Mouse (Mus musculus) gastrocnemius, adult 2 months (tissue): Measurements from ENCODE around the gene Swt1. TPM values are rescaled to one million over a fixed set of nuclear protein-coding genes. Genes with fewer than 3 reads are reported as not detected.
A peak's percentile ranks its signal among the peaks of the same experiment; 100 is the strongest.
"Not testable (repeated sequence)": the region's sequence is repeated elsewhere in the genome, so short reads cannot be mapped to it uniquely, and the experiment has no call there.

ENCODE experiments used
- DNase-seq: peaks from one replicate; pipeline ENCODE4 v3.0.0; 2022
- H3K27ac ChIP-seq: fragments of 200-600 bp; 2 replicates; pipeline ENCODE4 v1.8.1; 2022; ENCODE audit warnings: mild to moderate bottlenecking
- H3K4me3 ChIP-seq: fragments of 200-600 bp; 2 replicates; pipeline ENCODE4 v1.8.1; 2022; ENCODE audit warnings: mild to moderate bottlenecking, moderate library complexity
- CTCF ChIP-seq: fragments of 200-600 bp; IDR thresholded peaks from 2 replicates; pipeline ENCODE4 v1.8.1; 2022; ENCODE audit warnings: antibody characterized with exemption, mild to moderate bottlenecking, moderate library complexity
- intact Hi-C: fragments of 180-260 bp; cut with DNase I; formaldehyde crosslinking; loops from one replicate; pipeline ENCODE4 v1.15.1; 2025
- long read RNA-seq, 2 experiments: library from polyadenylated mRNA; stranded (forward); transcript quantifications; one replicate each; pipeline ENCODE4 v2.0.0; 2021
- total RNA-seq, 2 experiments: library from RNA; stranded (reverse); gene quantifications; 2 replicates each; pipeline ENCODE4 v1.2.3; 2021

Swt1 gene
- 10 to 100 TPM in 1 of 2 experiments, 1 to 10 TPM in 1; 7.1 to 12.0 TPM for total RNA-seq
- long read RNA-seq, experiment 1, transcript Swt1-201 (20 exons, 3,688 nt) = major isoform, 7 of 10 reads
- long read RNA-seq, experiment 1, partial matches to known transcripts = 1 of 10 reads
- long read RNA-seq, experiment 1, other reads (novel, unspliced or antisense) = 2 of 10 reads
- long read RNA-seq, experiment 2, transcript Swt1-201 (20 exons, 3,688 nt) = major isoform, 6 of 8 reads
- long read RNA-seq, experiment 2, partial matches to known transcripts = 1 of 8 reads
- long read RNA-seq, experiment 2, other reads (novel, unspliced or antisense) = 1 of 8 reads

GRCm38 (mm10) chr1:151428263-151429221, at the start of gene Swt1, which contains the start of gene Trmt1l:
Swt1 (minus strand) TSS chr1:151428455.
Trmt1l (plus strand) TSS chr1:151428542.
- DNase-seq = peak; percentile 98
- TF ChIP-seq CTCF = no peak
- intact Hi-C loops = loop anchor here (5.0 kb wide), 1 partner anchor 324 kb away; no protein-coding TSS in a partner anchor
- Histone ChIP-seq H3K4me3 (peak within 1 kb of the TSS; percentile 93), H3K27ac (peak within 1 kb of the TSS; percentile 94)

DNA sequence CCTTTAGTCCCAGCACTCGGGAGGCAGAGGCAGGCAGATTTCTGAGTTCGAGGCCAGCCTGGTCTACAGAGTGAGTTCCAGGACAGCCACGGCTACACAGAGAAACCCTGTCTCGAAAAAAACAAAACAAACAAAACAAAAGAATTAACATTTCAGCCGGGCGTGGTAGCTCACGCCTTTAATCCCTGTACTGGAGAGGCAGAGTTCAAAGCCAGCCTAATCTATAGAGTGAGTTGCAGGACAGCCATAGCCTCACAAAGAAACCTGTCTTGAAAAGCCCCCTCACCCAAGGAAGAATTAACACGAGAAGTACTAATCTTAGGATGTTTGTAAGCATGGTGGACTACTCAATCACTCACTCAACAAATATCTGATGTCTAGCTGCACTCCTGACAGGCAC, 44.1 kb upstream of the Swt1 start:
- H3K27ac ChIP-seq, DNase-seq: not testable (repeated sequence)

GRCm38 (mm10) chr1:151471429-151471828, 43.2 kb upstream of the Swt1 start:
- intact Hi-C loops = no loop called here
- DNase-seq = no peak
- Histone ChIP-seq H3K27ac (no peak overlapping the region), H3K4me3 (no peak overlapping the region)
- no peak for TF ChIP-seq CTCF

More for the DNA sequence above, 44.1 kb upstream of the Swt1 start:
- intact Hi-C loops, H3K4me3 ChIP-seq: not testable (repeated sequence)

- no peak overlapping the region for H3K4me3 ChIP-seq
- no peak overlapping the region for H3K27ac ChIP-seq
- no peak for DNase-seq
- TF ChIP-seq CTCF = no peak
- intact Hi-C loops = no loop called here
These were observed 38.3 kb upstream of the Swt1 start for GRCm38 (mm10) chr1:151466571-151466970.

GRCm38 (mm10) chr1:151464914-151465313, 36.7 kb upstream of the Swt1 start:
- H3K27ac ChIP-seq = no peak overlapping the region
- intact Hi-C loops = no loop called here
- DNase-seq = no peak
- TF ChIP-seq CTCF = no peak
- H3K4me3 ChIP-seq = no peak overlapping the region

DNA sequence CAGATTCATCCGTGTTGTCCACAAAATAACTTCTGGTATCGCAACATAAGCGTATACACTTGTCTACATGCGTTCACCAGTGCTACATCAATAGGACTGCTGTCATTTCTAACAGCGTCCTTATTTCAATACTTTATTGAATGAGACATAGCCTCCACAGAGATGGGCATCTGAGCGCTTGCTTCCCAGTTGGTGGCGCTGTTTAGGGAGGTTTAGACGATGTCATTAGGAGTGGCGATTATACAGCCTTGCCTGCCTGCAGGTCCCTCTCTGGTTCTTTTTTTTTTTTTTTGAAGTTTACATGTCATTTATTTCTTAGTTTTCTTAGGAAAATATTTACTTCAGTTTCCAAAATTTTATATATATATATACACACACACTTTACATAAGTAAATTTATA, 33.0 kb upstream of the Swt1 start:
- Histone ChIP-seq H3K27ac (no peak overlapping the region), H3K4me3 (no peak overlapping the region)
- no peak for DNase-seq
- peak; percentile 20; the same call in 1 of the 2 replicates for TF ChIP-seq CTCF
- intact Hi-C loops = no loop called here

DNA sequence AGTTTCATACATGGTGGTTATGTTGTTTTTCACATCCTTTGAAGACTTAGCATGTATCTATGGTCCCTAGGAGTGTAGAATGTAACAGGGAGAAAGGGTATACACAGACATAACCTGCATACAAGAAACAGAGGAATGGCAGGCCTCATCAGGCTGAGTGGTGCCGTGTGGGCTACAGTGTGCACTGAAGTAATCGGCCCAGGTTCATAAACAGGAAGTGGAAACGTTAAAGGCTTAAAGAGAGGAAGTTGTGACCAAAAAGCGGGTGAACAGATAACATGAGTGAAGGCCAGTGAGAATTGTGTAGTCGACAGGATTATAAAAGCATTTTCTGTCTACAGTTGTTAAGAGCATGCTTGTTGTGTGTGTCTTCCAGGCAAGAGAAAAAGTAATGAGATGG, 28.8 kb upstream of the Swt1 start:
- Histone ChIP-seq H3K27ac (no peak overlapping the region), H3K4me3 (no peak overlapping the region)
- no peak for TF ChIP-seq CTCF
- intact Hi-C loops = no loop called here
- DNase-seq = no peak

GRCm38 (mm10) chr1:151451946-151452345, 23.7 kb upstream of the Swt1 start:
- Histone ChIP-seq H3K4me3 (no peak overlapping the region), H3K27ac (no peak overlapping the region)
- no peak for TF ChIP-seq CTCF
- DNase-seq = no peak
- intact Hi-C loops = no loop called here

GRCm38 (mm10) chr1:151450851-151451250, 22.6 kb upstream of the Swt1 start:
- Histone ChIP-seq H3K4me3 (no peak overlapping the region), H3K27ac (no peak overlapping the region)
- intact Hi-C loops = no loop called here
- TF ChIP-seq CTCF = no peak
- no peak for DNase-seq

DNA sequence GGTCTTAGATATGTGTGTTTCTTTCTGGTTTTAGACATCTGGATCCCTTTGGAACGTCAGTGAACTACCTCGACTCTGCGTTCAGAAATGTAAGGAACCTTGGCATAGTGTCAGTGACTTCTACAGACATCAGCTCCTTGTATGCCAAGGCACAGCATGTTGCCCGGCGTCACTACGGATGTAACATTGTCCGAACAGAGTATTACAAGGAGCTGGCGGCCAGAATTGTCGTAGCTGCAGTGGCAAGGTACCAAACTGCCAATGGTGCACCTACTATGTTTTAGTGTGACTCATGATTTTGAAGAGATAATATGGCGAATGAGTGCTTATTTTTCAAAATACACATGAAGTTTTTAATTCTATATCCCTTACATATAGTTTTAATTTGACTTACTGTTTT, 21.6 kb upstream of the Swt1 start:
- DNase-seq = no peak
- no peak for TF ChIP-seq CTCF
- intact Hi-C loops = no loop called here

DNA sequence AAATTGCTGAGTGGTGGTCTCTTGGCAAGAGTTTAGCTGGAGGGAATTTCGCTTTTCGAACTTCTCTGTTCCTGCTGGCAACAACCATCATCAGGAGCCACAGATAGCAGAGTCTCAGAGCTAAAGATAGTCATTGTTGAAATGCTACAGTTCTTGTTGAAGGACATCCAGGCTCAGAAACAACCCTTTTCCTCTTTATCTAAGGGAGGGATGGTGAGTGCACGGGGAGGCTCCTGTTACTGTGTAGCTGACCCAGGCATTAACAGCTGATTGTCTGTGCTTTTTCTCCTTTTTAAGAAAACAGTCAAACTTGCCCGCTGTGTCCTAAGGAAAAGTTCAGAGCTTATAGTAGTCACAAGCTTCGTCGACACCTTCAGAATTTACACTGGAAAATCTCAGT, 7.2 kb upstream of the Swt1 start:
- no peak overlapping the region for H3K4me3 ChIP-seq
- no peak for DNase-seq
- intact Hi-C loops = no loop called here
- no peak for TF ChIP-seq CTCF
- no peak overlapping the region for H3K27ac ChIP-seq

More for the DNA sequence above, 21.6 kb upstream of the Swt1 start:
- no peak overlapping the region for H3K4me3 ChIP-seq
- no peak overlapping the region for H3K27ac ChIP-seq

GRCm38 (mm10) chr1:151429316-151429715, 1.1 kb upstream of the Swt1 start:
- intact Hi-C loops = loop anchor here (5.0 kb wide), 1 partner anchor 323 kb away; no protein-coding TSS in a partner anchor
- no peak for DNase-seq
- TF ChIP-seq CTCF = no peak

DNA sequence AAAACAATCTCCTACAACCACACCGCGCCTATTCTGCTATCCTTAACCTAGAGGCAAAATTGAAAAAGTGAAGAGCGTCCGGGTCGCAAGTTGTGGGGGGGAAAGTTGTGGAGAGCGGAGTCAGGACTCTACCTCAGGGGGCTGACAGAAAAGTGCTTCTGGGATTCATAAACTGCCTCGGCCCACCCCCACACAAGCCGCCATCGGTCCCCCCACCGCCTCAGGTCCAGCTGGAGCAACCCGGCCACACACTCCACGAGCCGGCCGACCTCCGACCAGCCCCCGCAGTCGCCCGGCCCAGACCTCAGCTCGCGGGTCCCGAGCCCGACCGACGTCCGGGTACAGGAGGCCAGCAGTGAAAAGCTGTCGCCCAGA, 380 bp downstream of the Swt1 start:
- no peak for DNase-seq
- Histone ChIP-seq H3K4me3 (peak overlapping the region; percentile 93), H3K27ac (peak overlapping the region; percentile 94)
- intact Hi-C loops = loop anchor here (5.0 kb wide), 1 partner anchor 324 kb away; no protein-coding TSS in a partner anchor
- TF ChIP-seq CTCF = no peak

More at GRCm38 (mm10) chr1:151429316-151429715, 1.1 kb upstream of the Swt1 start:
- Histone ChIP-seq H3K27ac (peak overlapping the region; percentile 94), H3K4me3 (peak overlapping the region; percentile 93)
